Mouse (Mus musculus): Measurements from ENCODE around the gene Gm3371.
"Not testable (repeated sequence)": the region's sequence is repeated elsewhere in the genome, so short reads cannot be mapped to it uniquely, and the experiment has no call there.

The Gm3371 gene

GRCm38 (mm10) chr14:44410588-44410987 is at the start of gene Gm3371:
Gene Gm3371, minus strand, starts transcription at chr14:44410688.
- not testable (repeated sequence) for DNase-seq (ENCODE audit: extremely low read depth, low read depth, low spot score)

- not testable (repeated sequence) for DNase-seq (ENCODE audit: extremely low read depth, low read depth, low spot score)
These were observed 22.8 kb upstream of the Gm3371 start, which contains the start of gene Gm8232 for GRCm38 (mm10) chr14:44433335-44433734. Gene Gm8232, plus strand, starts transcription at chr14:44433635.

- DNase-seq (ENCODE audit: extremely low read depth, low read depth, low spot score), result not testable (repeated sequence)
These were observed 26.3 kb downstream of the Gm3371 start for GRCm38 (mm10) chr14:44384233-44384632.

GRCm38 (mm10) chr14:44365057-44365456 is 45.4 kb downstream of the Gm3371 start, which contains the start of gene Gm8229:
Gene Gm8229, plus strand, starts transcription at chr14:44365357.
- not testable (repeated sequence) for DNase-seq (ENCODE audit: extremely low read depth, low read depth, low spot score)

GRCm38 (mm10) chr14:44362301-44362700 is 48.2 kb downstream of the Gm3371 start:
- DNase-seq (ENCODE audit: extremely low read depth, low read depth, low spot score), result not testable (repeated sequence)

- not testable (repeated sequence) for DNase-seq (ENCODE audit: extremely low read depth, low read depth, low spot score)
These were observed 49.1 kb downstream of the Gm3371 start for GRCm38 (mm10) chr14:44361416-44361815.

All from fat pad, adult 2 months (tissue).